Mouse (Mus musculus) midbrain, postnatal 0 days (tissue): ENCODE measurements around the gene Gbgt1. TPM values are rescaled to one million over a fixed set of nuclear protein-coding genes. Genes with fewer than 3 reads are reported as not detected.
"Not testable (repeated sequence)": the region's sequence is repeated elsewhere in the genome, so short reads cannot be mapped to it uniquely, and the experiment has no call there.

Experiments
- ATAC-seq: fragments of 200-750 bp; cut with Nextera tagmentation; 2 replicates; pipeline ENCODE4 v1.8.0; 2017; ENCODE audit warnings: moderate number of reproducible peaks, mild to moderate bottlenecking, moderate TSS enrichment, moderate library complexity; ENCODE audit not compliant: low FRiP score
- DNase-seq: peaks from one replicate; pipeline ENCODE4 v3.0.0-alpha.2; 2015; ENCODE audit warnings: low spot score
- H3K27ac ChIP-seq: fragments of 300-500 bp; sonication (generic); 2 replicates; pipeline ENCODE4 v1.5.1; 2014; ENCODE audit warnings: low read depth, mild to moderate bottlenecking, low read length, mixed read lengths
- H3K27me3 ChIP-seq: fragments of 300-500 bp; sonication (generic); 2 replicates; pipeline ENCODE4 v1.6.1; 2014; ENCODE audit warnings: low read length, control low read depth, mixed read lengths; ENCODE audit not compliant: insufficient read depth
- H3K36me3 ChIP-seq: fragments of 300-500 bp; sonication (generic); 2 replicates; pipeline ENCODE4 v1.6.1; 2014; ENCODE audit warnings: low read length, control low read depth, mixed read lengths; ENCODE audit not compliant: insufficient read depth
- H3K4me1 ChIP-seq: fragments of 300-500 bp; sonication (generic); 2 replicates; pipeline ENCODE4 v1.6.1; 2014; ENCODE audit warnings: mild to moderate bottlenecking, control low read depth, antibody characterized with exemption, low read length, mixed read lengths; ENCODE audit not compliant: insufficient read depth
- H3K4me2 ChIP-seq: fragments of 300-500 bp; sonication (generic); 2 replicates; pipeline ENCODE4 v1.6.1; 2014; ENCODE audit warnings: low read depth, mild to moderate bottlenecking, low read length, mixed read lengths; ENCODE audit not compliant: poor library complexity, severe bottlenecking
- H3K4me3 ChIP-seq: fragments of 300-500 bp; sonication (generic); 2 replicates; pipeline ENCODE4 v1.5.1; 2014; ENCODE audit warnings: low read depth, mild to moderate bottlenecking, low read length, moderate library complexity
- H3K9ac ChIP-seq: fragments of 300-500 bp; sonication (generic); replicated peaks from 2 replicates; pipeline ENCODE4 v1.6.1; 2014; ENCODE audit warnings: mild to moderate bottlenecking, low read length, moderate library complexity, mixed read lengths; ENCODE audit not compliant: poor library complexity, severe bottlenecking
- H3K9me3 ChIP-seq: fragments of 300-500 bp; sonication (generic); 2 replicates; pipeline ENCODE4 v1.6.1; 2016; ENCODE audit warnings: low read length, control low read depth
- CTCF ChIP-seq: IDR thresholded peaks from 2 replicates; pipeline ENCODE4 v1.5.1; 2016; ENCODE audit warnings: antibody characterized with exemption, mild to moderate bottlenecking
- WGBS: fragments of 180-500 bp; shearing (Covaris S2); extraction: QIAGEN DNeasy Blood & Tissue Kit; methylation state at CpG from one replicate; pipeline ENCODE4 v1.1.7; 2014; 5-methylcytosine and 5-hydroxymethylcytosine counted together
- polyA plus RNA-seq: library from polyadenylated mRNA; unstranded; fragments of >200 nt; fragmentation: Nextera tagmentation; extraction: Ambion mirVana; gene quantifications from 2 replicates; pipeline ENCODE4 v1.2.1, GENCODE M21; 2015
- total RNA-seq: library from RNA; depleted of rRNA; stranded (reverse); fragments of >200 nt; gene quantifications from 2 replicates; pipeline ENCODE4 v1.2.3, GENCODE M21; 2014

Gbgt1 gene
- total and polyA plus RNA-seq, 2 experiments from 2014 or later = 0.81 to 5.4 TPM

- no peak for ATAC-seq
- Histone ChIP-seq H3K4me2 (no peak within 1 kb of the TSS), H3K27me3 (no peaks in the 10 kb centered on the region), H3K27ac (no peak within 1 kb of the TSS), H3K4me3 (no peak within 1 kb of the TSS), H3K36me3 (no peaks in the 10 kb centered on the region), H3K9me3 (no peaks in the 10 kb centered on the region), H3K4me1 (no peaks in the 10 kb centered on the region), H3K9ac (no peak within 1 kb of the TSS)
- no peak for TF ChIP-seq CTCF
- DNase-seq = no peak
- WGBS = 81% methylated on average over 3 of the region's 3 CpGs
Measured at GRCm38 (mm10) chr2:28505795-28506194, 9.1 kb downstream of the Gbgt1 start, which contains the start of gene Gm10134. TSS of gene Gm10134 (plus strand) at chr2:28506095.

DNA sequence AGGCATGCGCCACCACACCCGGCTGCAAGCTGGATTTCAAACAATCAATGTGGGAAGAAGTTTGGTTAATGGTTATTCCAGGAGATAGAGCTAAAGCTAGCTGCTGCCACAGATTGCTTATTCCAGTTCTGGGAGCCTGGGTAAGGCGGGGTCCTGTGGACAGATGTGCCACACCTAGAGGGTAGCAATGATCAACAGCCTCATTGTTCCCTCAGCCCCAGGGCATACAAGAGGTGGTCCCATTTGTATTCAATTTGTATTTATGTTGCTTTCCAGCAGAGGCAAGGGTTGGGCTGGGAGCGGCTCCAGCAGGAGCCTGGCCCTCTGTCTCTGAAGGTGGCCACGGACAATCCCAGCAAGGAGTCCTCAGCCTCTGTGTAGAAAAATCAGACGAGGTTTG is 9.6 kb downstream of the Gbgt1 start:
- 79% methylated on average over 6 of the region's 6 CpGs for WGBS
- no peak for ATAC-seq
- no peak for TF ChIP-seq CTCF

DNA sequence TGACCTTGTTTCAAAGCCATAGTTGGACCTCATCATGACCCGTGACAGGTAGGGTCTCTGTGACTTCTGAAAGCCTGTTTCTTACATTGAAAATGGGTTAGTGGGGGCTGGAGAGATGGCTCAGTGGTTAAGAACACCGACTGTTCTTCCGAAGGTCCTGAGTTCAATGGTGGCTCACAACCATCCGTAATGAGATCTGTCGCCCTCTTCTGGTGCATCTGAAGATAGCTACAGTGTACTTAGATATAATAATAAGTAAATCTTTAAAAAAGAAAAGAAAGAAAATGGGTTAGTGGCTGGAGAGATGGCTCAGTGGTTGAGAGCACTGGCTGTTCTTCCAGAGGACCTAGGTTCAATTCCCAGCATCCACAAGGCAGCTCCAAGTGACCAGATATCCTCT is 14.9 kb downstream of the Gbgt1 start:
- peak; percentile 60 for TF ChIP-seq CTCF
- H3K27ac ChIP-seq, H3K4me3 ChIP-seq, H3K27me3 ChIP-seq, H3K9ac ChIP-seq, H3K36me3 ChIP-seq, DNase-seq, ATAC-seq, H3K4me2 ChIP-seq, H3K9me3 ChIP-seq: not testable (repeated sequence)
- WGBS = 52% methylated on average over 5 of the region's 5 CpGs
- peaks cover 12% of the 10 kb centered on the region for H3K4me1 ChIP-seq

More for the DNA sequence above, 9.6 kb downstream of the Gbgt1 start:
- H3K9me3 ChIP-seq = no peaks in the 10 kb centered on the region
- H3K4me3 ChIP-seq = no peak overlapping the region
- H3K27ac ChIP-seq = no peak overlapping the region
- no peak for DNase-seq
- H3K9ac ChIP-seq = no peak overlapping the region
- no peak overlapping the region for H3K4me2 ChIP-seq
- H3K4me1 ChIP-seq = no peaks in the 10 kb centered on the region
- no peaks in the 10 kb centered on the region for H3K36me3 ChIP-seq
- H3K27me3 ChIP-seq = no peaks in the 10 kb centered on the region

GRCm38 (mm10) chr2:28512798-28513401 is 16.2 kb downstream of the Gbgt1 start, which contains the start of gene Ralgds:
TSS of gene Ralgds (plus strand) at chr2:28513125.
- WGBS = under 1% methylated on average over 57 of the region's 71 CpGs
- Histone ChIP-seq H3K4me2 (peak within 1 kb of the TSS; percentile 88), H3K4me1 (peaks cover 16% of the 10 kb centered on the region), H3K27me3 (no peaks in the 10 kb centered on the region), H3K27ac (peak within 1 kb of the TSS; percentile 94), H3K9ac (peak within 1 kb of the TSS; percentile 96), H3K4me3 (peak within 1 kb of the TSS; percentile 87), H3K9me3 (no peaks in the 10 kb centered on the region), H3K36me3 (no peaks in the 10 kb centered on the region)
- DNase-seq (peak; percentile 69), ATAC-seq (peak; percentile 58)
- TF ChIP-seq CTCF = peak; percentile 61

DNA sequence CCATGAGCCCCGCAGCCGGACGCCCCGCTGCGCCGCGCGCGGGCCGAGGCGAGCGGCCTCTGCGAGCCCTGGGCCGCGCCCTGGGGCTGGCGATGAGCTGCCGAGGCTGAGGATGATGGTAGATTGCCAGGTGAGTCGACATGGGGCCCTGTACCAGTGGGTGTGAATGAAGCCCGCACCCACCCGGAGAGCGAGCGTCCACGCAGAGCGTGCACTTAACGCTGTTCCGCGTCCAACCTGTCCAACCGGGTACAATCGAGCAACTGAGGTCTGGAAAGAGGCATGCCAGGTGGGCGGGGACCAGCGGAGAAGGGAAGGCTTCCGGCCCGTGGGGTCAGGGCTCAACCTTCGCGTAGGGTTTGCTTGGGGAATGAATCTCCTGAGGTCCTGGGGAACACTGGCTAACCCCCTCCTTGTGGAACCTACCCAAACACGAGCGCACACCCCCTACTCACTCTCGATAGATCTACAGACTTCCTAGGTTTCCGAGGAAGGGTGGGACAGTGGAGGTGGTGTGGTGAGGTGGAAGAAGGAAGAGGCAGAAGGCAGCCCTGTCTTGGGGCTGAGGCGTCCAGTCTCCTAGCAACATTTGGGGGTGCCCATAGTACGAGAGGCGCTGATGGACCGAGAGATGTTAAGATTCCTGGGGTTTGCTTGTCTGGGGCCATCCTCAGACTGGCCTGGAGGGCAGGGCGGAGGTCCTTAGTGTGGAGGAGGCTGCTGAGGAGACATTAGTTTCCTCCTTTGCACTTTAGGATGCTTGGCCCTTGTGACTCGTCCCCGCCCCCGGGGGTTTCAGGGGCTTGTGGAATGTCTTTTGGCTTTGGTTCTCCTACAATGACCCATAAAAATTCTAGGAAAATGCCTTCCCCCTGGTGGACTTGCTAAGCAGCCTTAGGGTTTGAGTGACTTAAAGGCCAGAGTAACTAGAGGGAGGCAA is 17.0 kb downstream of the Gbgt1 start:
- DNase-seq = no peak

DNA sequence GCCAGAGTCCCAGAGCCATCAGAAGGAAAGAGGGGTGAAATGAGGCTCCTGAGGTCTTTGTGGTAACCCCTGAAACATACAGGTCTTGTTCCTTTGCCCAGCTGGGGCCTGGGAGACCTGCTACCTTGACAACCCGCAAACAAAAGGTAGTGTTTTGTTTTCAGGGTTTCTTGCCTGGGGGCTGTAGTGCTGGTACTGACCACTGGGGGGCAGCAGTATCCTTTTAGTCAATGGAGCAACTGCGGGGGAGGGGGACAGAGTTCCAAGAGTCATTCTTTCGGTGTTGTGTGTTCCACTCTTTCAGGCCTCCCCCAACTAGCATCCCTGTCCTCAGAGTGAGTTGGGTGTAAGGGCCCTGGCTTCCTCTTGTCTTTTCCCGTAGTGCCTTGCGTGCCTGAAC is 17.8 kb downstream of the Gbgt1 start:
- ATAC-seq (no peak), DNase-seq (peak; percentile 86)
- Histone ChIP-seq H3K27ac (0 out of 2 replicates have a peak overlapping the region, but pooled peaks have one; percentile 94), H3K4me1 (peaks cover 24% of the 10 kb centered on the region), H3K9me3 (no peaks in the 10 kb centered on the region), H3K27me3 (no peaks in the 10 kb centered on the region), H3K9ac (peak overlapping the region; percentile 96), H3K4me2 (peak overlapping the region; percentile 88), H3K4me3 (peak overlapping the region; percentile 87), H3K36me3 (no peaks in the 10 kb centered on the region)
- TF ChIP-seq CTCF = peak; percentile 93
- 14% methylated on average over 5 of the region's 5 CpGs for WGBS

More for the DNA sequence above, 17.0 kb downstream of the Gbgt1 start:
- H3K4me3 ChIP-seq = peak overlapping the region; percentile 87
- peak overlapping the region; percentile 96 for H3K9ac ChIP-seq
- no peaks in the 10 kb centered on the region for H3K27me3 ChIP-seq
- no peaks in the 10 kb centered on the region for H3K9me3 ChIP-seq
- 5% methylated on average over 47 of the region's 47 CpGs for WGBS
- peak overlapping the region; percentile 94 for H3K27ac ChIP-seq
- TF ChIP-seq CTCF = no peak
- H3K4me1 ChIP-seq = peaks cover 24% of the 10 kb centered on the region
- H3K4me2 ChIP-seq = peak overlapping the region; percentile 88
- ATAC-seq = peak; percentile 45
- H3K36me3 ChIP-seq = no peaks in the 10 kb centered on the region
